Mouse (Mus musculus) ES-Bruce4 (cell line): ENCODE data around the gene Epb41l1.

Experiments
- CTCF ChIP-seq: IDR thresholded peaks from one replicate; pipeline ENCODE4 v1.8.1; 2011; ENCODE audit warnings: low read depth, low read length
- POLR2A ChIP-seq: IDR thresholded peaks from one replicate; pipeline ENCODE4 v1.8.1; 2011; ENCODE audit warnings: low read length; ENCODE audit not compliant: insufficient read depth

DNA sequence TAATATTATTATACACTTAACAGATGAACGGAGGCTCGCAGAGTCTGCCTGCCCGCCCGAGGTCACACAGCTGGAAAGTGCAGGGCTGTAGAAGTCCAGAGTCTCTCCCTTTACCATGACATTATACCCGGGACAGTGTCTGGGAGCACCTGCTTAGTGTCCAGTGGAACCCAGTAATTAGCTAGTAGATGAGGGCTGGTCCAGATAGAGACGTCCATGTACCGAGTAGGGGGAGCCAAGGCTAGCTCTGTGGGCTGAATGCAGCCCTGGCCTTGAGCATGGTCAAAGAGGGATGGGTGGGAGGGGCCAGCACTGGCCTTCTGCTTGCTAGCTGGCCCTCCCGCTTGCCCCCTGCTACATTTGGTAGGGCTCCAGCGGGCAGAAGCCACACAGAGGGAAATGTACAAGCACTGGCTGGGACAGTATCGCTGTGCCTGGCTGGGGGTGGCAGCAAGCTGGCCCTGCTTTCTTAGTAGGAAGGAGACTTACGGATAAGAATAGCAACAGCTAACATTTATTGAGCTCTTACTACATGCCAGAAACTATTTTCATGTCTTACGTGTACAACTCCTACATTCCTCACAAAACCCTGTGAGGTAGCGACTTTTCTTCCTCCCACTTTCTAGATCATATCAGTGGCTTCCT is 57.5 kb downstream of the Epb41l1 start:
- TF ChIP-seq POLR2A, result no peak
- no peak for TF ChIP-seq CTCF
